Mouse (Mus musculus): ENCODE measurements around the gene Ccdc63. TPM values are rescaled to one million over a fixed set of nuclear protein-coding genes. Genes with fewer than 3 reads are reported as not detected.
A peak's percentile ranks its signal among the peaks of the same experiment; 100 is the strongest.
"Not testable (repeated sequence)": the region's sequence is repeated elsewhere in the genome, so short reads cannot be mapped to it uniquely, and the experiment has no call there.

Gene Ccdc63
- polyA plus RNA-seq (2012; rRNA removed), result 0.18 and 0.19 TPM in 2 replicates

- no peak for DNase-seq (ENCODE audit: low spot score)
Observed at GRCm38 (mm10) chr5:122140723-122141122, at the start of gene Ccdc63. Ccdc63 (minus strand) TSS chr5:122140823.

DNA sequence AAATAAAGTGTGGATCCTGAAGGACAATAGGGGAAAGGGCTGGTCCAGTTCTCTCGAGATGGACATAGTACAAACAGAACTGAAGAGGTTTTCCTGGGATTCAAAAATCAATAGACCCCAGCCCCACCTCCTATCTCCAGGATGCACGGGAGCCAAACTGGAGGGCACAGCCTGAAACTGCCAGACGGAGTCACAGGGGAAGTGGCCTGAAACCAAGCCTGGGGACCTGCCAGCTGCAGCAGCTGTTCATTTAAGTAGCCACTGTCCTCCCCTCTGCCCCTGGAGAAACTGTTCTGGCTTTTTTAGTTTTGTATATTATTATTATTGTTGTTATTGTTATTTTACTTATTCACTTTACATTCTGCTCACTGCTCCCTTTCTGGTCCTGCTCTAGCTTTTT lies 48.5 kb upstream of the Ccdc63 start:
- DNase-seq (ENCODE audit: low spot score), result no peak

- not testable (repeated sequence) for DNase-seq (ENCODE audit: low spot score)
Observed at GRCm38 (mm10) chr5:122184858-122185257, 44.2 kb upstream of the Ccdc63 start.

- no peak for DNase-seq (ENCODE audit: low spot score)
Observed at GRCm38 (mm10) chr5:122184283-122184806, 43.7 kb upstream of the Ccdc63 start.

GRCm38 (mm10) chr5:122179665-122180064 lies 39.0 kb upstream of the Ccdc63 start:
- DNase-seq (ENCODE audit: low spot score), result no peak

DNA sequence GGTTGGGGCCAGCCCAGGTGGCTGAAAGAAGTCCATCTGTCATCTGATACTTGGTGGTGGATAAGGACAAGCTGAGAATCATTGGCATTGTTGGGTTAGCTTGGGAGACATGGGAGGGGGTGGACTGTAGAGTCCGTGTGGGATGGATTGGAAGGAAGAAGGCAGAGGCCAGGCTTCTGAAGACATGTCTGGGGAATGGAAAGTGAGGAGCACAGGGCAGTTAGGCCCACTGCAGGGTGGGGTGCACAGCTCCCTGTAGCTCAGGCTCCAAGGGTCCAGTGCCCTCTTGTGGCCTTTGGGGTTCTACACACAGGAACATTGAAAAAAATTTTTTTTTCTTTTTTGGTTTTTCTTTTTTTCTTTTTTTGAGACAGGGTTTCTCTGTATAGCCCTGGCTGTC lies 35.8 kb upstream of the Ccdc63 start:
- no peak for DNase-seq (ENCODE audit: low spot score)

GRCm38 (mm10) chr5:122175961-122176360 lies 35.3 kb upstream of the Ccdc63 start:
- DNase-seq (ENCODE audit: low spot score), result no peak

GRCm38 (mm10) chr5:122175402-122175801 lies 34.8 kb upstream of the Ccdc63 start:
- DNase-seq (ENCODE audit: low spot score), result no peak

- DNase-seq (ENCODE audit: low spot score), result no peak
Observed at GRCm38 (mm10) chr5:122171058-122171457, 30.4 kb upstream of the Ccdc63 start.

- DNase-seq (ENCODE audit: low spot score), result no peak
Observed at GRCm38 (mm10) chr5:122168344-122169069, 27.9 kb upstream of the Ccdc63 start.

DNA sequence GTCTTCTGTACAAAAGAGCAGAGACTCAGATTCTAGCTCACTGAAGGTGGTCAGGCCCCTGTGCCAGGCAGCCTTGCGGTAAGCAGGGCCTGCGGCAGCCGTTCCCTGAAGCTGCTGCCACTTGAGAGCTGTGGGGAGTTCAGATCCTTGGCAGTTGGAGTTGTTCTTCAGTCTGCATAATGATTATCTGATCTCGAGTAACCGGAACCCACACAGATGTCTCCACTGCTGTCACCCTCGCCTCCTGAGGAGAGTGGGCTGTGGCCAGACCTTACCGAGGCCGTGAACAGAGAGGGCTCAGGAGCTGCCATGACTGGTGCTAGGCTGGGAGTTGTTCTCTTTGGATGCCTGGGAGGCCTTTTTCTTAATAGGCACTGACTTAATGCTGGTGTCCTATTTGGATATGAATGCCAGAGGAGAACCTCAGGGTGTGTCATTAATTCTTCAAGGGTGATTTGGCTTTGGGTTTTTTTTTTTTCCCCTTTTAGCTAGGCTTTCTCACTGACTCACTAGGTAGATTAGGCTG lies 26.1 kb upstream of the Ccdc63 start:
- DNase-seq (ENCODE audit: low spot score), result no peak

DNA sequence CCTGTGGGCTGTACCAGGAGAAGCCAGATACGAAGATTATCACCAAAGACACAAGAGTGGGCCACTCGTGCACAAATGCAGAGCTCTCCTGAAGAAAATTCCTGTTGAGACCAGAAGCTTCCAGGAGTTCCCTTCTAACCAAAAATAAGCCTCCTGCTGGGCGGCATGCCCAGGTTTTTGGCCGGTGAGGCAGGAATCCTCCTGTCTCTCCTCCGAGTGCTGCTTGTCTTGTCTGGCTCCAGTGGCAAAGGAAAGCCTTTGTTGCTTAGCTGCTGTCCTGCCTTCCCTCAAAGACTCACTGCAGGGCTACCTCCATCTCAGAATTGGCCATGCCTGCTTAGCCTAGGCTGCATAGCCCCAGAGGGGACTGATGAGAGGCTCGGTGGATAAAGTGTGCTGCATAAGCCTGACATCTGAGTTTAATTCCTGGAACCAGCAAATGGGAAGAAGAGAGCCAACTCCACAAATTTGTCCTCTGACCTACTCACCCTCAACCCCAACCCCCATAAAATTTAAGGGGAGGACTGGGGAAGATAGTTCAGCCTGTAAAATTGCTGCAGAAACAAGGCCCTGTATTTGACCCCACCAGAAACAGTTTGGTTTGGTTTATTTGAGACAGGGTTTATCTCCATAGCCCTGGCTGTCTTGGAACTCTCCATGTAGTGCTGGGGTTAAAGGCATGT lies 24.8 kb upstream of the Ccdc63 start:
- no peak for DNase-seq (ENCODE audit: low spot score)

DNA sequence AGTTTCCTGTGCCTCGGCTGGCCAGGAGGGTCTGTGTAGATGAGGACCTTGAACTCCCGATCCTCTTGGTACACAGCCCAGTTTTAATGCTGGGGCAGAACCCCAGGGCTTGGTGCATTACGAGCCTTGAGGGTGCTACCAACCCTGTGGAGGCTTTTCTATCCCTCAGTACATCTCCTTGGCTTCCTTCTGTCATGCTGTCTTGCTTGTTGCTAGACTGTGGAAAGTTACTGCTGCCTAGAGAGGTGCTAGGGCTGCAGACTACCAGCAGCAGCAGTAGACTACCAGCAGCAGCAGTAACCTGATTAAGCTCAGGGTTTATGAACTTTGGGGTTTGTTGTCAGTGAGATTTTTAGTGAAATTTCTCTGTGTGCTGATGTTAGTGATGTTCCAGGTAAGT lies 23.4 kb upstream of the Ccdc63 start:
- no peak for DNase-seq (ENCODE audit: low spot score)

DNA sequence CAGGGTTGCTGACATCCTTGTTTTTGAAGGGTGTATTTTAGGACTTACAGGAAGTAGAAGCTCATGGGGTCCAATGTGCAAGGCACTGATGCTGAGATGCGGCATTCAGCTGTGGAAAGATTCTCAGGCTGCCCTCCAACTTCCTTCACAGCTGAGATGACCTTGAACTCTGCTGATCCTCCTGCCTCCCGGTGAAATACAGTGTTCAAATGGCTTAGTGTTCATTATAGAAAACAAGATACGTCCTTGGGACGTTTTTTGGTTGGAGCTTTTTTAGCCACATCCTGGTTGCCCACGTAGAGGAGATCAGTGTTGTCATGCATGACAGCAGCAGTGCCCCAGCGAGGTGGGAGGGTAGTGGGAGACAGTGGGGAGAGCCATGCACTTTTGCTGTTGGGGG lies 22.6 kb upstream of the Ccdc63 start:
- DNase-seq (ENCODE audit: low spot score), result no peak

GRCm38 (mm10) chr5:122158557-122159515 lies 18.2 kb upstream of the Ccdc63 start:
- DNase-seq (ENCODE audit: low spot score), result no peak

GRCm38 (mm10) chr5:122157827-122158381 lies 17.3 kb upstream of the Ccdc63 start, which contains the start of gene Ppp1cc:
Ppp1cc (plus strand) TSS chr5:122158278.
- DNase-seq (ENCODE audit: low spot score), result peak; percentile 87

- no peak for DNase-seq (ENCODE audit: low spot score)
Observed at GRCm38 (mm10) chr5:122156486-122156885, 15.9 kb upstream of the Ccdc63 start.

GRCm38 (mm10) chr5:122155613-122156012 lies 15.0 kb upstream of the Ccdc63 start:
- DNase-seq (ENCODE audit: low spot score), result no peak

- DNase-seq (ENCODE audit: low spot score), result no peak
Observed at GRCm38 (mm10) chr5:122154782-122155181, 14.2 kb upstream of the Ccdc63 start.

DNA sequence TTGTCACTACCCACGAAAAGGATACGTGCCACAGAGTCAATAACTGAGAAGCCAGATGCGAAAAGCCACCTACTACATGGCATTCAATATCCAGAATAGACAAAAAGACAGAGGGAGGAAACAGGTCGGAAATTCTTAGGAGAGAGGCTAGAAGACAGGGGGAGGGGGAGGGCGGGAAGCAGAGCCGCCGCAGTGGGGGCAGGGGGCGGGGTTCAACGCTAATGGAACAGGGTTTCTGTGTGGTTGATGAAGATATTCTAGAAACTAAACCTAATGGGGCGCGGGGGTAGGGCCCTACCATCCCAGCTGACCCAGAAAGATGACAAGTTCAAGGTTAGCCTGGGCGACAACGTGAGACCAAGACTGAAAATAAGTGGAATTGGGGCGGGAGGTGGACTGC lies 13.4 kb upstream of the Ccdc63 start:
- DNase-seq (ENCODE audit: low spot score), result no peak

DNA sequence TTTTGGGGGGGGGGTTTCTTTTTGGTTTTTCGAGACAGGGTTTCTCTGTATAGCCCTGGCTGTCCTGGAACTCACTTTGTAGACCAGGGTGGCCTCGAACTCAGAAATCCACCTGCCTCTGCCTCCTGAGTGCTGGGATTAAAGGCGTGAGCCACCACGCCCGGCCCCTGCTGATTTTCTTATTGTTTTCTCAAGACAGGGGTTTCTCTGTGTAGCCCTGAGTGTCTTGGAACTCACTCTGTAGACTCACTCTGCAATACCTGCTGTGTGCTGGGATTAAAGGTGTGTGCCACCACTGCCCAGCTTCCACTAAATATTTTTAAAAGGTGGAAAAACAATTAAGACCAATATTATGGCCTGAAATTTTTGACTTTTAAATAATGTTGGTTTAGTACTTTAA lies 11.9 kb upstream of the Ccdc63 start:
- DNase-seq (ENCODE audit: low spot score), result not testable (repeated sequence)

Data from urinary bladder, adult 2 months (tissue).